Mouse (Mus musculus) ES-E14 (cell line): Measurements from ENCODE around the gene Sirt2.

Experiments
- CHD2 ChIP-seq: IDR thresholded peaks from 2 replicates; pipeline ENCODE4 v1.6.1; 2014; ENCODE audit warnings: mild to moderate bottlenecking, low read depth, low read length, inconsistent platforms
- MAFK ChIP-seq: IDR thresholded peaks from 2 replicates; pipeline ENCODE4 v1.6.1; 2014; ENCODE audit warnings: mild to moderate bottlenecking, low read depth, low read length, inconsistent platforms; ENCODE audit not compliant: insufficient read depth
- ZNF384 ChIP-seq: IDR thresholded peaks from 2 replicates; pipeline ENCODE4 v1.6.1; 2012; ENCODE audit warnings: low read depth, low read length, inconsistent platforms

GRCm38 (mm10) chr7:28765211-28765610, 1.3 kb upstream of the Sirt2 start:
- TF ChIP-seq MAFK (no peak), CHD2 (no peak), ZNF384 (no peak)
